Comparison of ENCODE assay signal across 13 mouse cellular contexts in the genomic region with DNA sequence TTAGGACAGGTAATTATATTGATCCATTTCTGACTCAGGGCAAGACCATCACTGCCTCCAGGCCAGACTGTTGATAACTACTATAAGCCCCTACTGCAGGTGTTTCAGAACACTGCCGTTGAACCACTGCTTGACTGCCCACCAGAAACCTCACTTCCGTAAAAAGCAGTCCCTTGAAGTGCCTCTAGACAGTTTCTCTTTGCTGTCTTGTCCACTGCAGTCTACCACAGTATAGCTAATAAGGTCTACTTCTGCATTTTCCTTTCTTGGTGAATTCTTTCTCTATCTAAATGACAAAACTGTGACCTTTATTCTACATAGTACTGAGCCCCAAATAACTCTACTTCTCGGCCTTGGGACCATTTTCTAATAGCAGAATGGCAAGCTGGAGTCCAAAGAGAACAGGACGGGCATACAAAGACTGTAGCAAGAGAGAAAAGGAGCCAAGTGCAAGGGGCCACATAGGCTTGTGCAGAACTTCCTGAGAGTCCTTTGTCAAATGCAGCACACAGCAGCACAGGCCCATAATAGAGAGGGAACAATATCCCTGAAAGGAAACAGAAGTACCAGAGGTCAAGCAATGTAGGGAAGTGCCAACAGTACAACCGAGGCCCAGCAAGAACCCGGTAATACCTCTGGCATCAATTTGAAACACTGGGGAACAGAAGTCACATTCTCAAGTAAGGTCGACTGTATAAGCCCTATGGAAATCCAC. TPM values are rescaled to one million over a fixed set of nuclear protein-coding genes. Genes with fewer than 3 reads are reported as not detected.
DNase-seq lines count a peak whose midpoint lies in the region; ATAC-seq lines count a peak whose summit lies in the region.
"Had no signal": no experiment of that assay in that cellular context is flagged by ENCODE, and none has a peak within 500 bp of the region (broad histone marks: within the 10 kb centered on the region; RNA-seq: fewer than 3 reads in every experiment).

No protein-coding gene starts in this region.

- WGBS in heart, embryonic 16.5 days = 64% methylated on average over 7 of the region's 7 CpGs

- no peaks in the 10 kb centered on the region for H3K36me3 ChIP-seq in heart, embryonic 16.5 days (ENCODE audit: control insufficient read depth, insufficient read depth)
- H3K36me3 ChIP-seq: midbrain, embryonic 15.5 days had no signal

- no peak overlapping the region for H3K4me3 ChIP-seq in heart, embryonic 16.5 days (ENCODE audit: low read length)
- H3K4me3 ChIP-seq: midbrain, embryonic 15.5 days had no signal

- H3K27me3 ChIP-seq in heart, embryonic 16.5 days (ENCODE audit: control insufficient read depth, insufficient read depth, low read length) = no peaks in the 10 kb centered on the region
- H3K27me3 ChIP-seq: midbrain, embryonic 15.5 days had no signal

- peak overlapping the region; percentile 74 for H3K27ac ChIP-seq in heart, embryonic 16.5 days (ENCODE audit: low read length)
- H3K27ac ChIP-seq: midbrain, embryonic 15.5 days had no signal

- intact Hi-C loops in heart, postnatal 14 days (cut with DNase I) = loop anchor here (5.0 kb wide), 1 partner anchor 35 kb away; no protein-coding TSS in a partner anchor

- DNase-seq in heart, postnatal 14 days = no peak
- peak; percentile 74 to 77 for DNase-seq in B cell, adult 2 months
- DNase-seq in monocyte, adult 2 months (ENCODE audit: low read depth in 1 of 2, low spot score in 2 of 2) = peak; percentile 13 to 19
- no peak for DNase-seq in adrenal gland, postnatal 14 days
- DNase-seq in kidney, postnatal 14 days = no peak
- no peak for DNase-seq in cerebellum, postnatal 4 days (ENCODE audit: low spot score in 2 of 2)
- DNase-seq: heart, postnatal 4 days; layer of hippocampus, postnatal 36 days; thymus, adult 18-20 months had no signal

- peak overlapping the region; percentile 15 for H3K4me2 ChIP-seq in heart, embryonic 16.5 days (ENCODE audit: low read depth, low read length)
- H3K4me2 ChIP-seq: midbrain, embryonic 15.5 days had no signal

- H3K4me1 ChIP-seq in heart, embryonic 16.5 days (ENCODE audit: control insufficient read depth, insufficient read depth, low read length) = peaks cover 12% of the 10 kb centered on the region
- H3K4me1 ChIP-seq: midbrain, embryonic 15.5 days had no signal

- no peaks in the 10 kb centered on the region for H3K9me3 ChIP-seq in heart, embryonic 16.5 days (replicated peaks; ENCODE audit: control insufficient read depth, low read length)
- H3K9me3 ChIP-seq: midbrain, embryonic 15.5 days had no signal

- ATAC-seq in heart, embryonic 16.5 days (replicated peaks; ENCODE audit: extremely low read depth, insufficient read depth, low FRiP score) = peak; percentile 37; the same call in 1 of the 2 replicates
- ATAC-seq in granulocyte monocyte progenitor cell, adult 5-6 weeks (replicated peaks; ENCODE audit: poor library complexity, severe bottlenecking) = peak; percentile 89
- ATAC-seq: intestine, postnatal 0 days; midbrain, embryonic 15.5 days had no signal

- no peak overlapping the region for H3K9ac ChIP-seq in heart, embryonic 16.5 days (ENCODE audit: low read length)
- H3K9ac ChIP-seq: midbrain, embryonic 15.5 days had no signal

RNA-seq across cellular contexts. Expression of gene Lnpep, which starts 37.4 kb away (rescaled TPM):
- polyA plus RNA-seq in heart, embryonic 16.5 days (2015; fragmentation: Nextera tagmentation; extraction: Ambion mirVana) = 12.7 and 12.9 TPM in 2 replicates
- total RNA-seq in heart, postnatal 14 days (2021) = 100 to 1,000 TPM; 163 to 164 TPM
- total RNA-seq in granulocyte monocyte progenitor cell, adult 5-6 weeks (2014; fragmentation: Nextera tagmentation) = 42.2 and 46.3 TPM in 2 replicates
- 51.6 and 52.2 TPM in 2 replicates for total RNA-seq in granulocyte monocyte progenitor cell, adult 5-6 weeks (2017)
- 120 and 123 TPM in 2 replicates for total RNA-seq in adrenal gland, postnatal 14 days (2021)

Comparison
In these comparisons a context has a peak if more than half of its experiments do, and no peak if none do; other contexts are left out.
1. DNase-seq: peak in B cell, adult 2 months (2 of 2) and monocyte, adult 2 months (2 of 2); none in heart, postnatal 14 days (0 of 2), adrenal gland, postnatal 14 days (single experiment), kidney, postnatal 14 days (single experiment) and cerebellum, postnatal 4 days (0 of 2).